Mouse (Mus musculus) frontal cortex, postnatal 25 days (tissue): ENCODE results near the gene Rnaseh1.

ENCODE experiments used
- DNase-seq, 2 experiments: peaks; one replicate each; pipeline ENCODE4 v3.0.0; 2022; ENCODE audit warnings: low spot score in 2 of 2

The Rnaseh1 gene

DNA sequence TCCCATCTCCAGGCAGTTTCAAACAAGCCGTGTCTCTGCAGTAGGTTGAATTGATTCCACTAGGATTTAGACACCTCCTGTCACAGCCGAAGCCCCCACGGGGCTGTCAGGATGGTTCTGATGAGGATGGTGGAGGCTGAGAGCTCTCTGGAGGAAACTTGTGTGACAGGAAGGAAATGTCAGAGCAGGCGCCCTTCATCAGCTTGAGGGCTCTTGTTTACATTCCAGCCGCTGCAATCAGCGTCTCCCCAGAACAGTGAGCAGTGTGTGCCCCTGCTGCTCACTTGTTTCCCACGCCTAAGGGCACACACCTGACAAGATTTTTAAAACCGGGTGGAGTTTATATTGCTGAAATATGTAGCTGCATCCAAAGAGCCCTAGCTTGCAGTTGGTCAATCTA is 17.9 kb downstream of the Rnaseh1 start:
- DNase-seq: no peak

DNA sequence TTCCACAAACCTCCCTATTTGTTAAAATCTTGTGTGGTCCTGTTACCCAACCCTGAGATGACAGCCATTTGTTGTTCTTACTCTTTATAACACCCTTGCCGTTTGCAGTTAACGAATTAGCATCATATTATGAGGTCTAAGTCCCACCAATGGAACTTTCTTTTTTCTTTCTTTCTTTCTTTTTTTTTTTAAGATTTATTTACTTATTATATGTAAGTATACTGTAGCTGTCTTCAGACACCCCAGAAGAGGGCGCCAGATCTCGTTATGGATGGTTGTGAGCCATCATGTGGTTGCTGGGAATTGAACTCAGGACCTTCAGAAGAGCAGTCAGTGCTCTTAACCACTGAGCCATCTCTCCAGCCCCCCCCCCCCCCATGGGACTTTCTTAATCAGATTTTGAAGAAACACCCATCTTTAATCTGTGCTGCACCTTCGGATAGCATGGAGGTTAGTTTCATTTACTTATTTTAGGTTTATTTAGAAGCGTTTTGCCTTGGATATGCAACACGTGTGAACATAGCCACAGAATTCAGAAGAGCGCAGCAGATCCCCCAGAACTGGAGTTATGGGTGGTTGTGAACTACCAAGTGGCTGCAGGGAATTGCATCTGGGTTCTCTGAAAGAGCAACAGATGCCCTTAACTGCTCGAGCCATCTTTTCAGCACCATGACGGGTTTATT is 24.8 kb downstream of the Rnaseh1 start:
- DNase-seq: no peak

DNA sequence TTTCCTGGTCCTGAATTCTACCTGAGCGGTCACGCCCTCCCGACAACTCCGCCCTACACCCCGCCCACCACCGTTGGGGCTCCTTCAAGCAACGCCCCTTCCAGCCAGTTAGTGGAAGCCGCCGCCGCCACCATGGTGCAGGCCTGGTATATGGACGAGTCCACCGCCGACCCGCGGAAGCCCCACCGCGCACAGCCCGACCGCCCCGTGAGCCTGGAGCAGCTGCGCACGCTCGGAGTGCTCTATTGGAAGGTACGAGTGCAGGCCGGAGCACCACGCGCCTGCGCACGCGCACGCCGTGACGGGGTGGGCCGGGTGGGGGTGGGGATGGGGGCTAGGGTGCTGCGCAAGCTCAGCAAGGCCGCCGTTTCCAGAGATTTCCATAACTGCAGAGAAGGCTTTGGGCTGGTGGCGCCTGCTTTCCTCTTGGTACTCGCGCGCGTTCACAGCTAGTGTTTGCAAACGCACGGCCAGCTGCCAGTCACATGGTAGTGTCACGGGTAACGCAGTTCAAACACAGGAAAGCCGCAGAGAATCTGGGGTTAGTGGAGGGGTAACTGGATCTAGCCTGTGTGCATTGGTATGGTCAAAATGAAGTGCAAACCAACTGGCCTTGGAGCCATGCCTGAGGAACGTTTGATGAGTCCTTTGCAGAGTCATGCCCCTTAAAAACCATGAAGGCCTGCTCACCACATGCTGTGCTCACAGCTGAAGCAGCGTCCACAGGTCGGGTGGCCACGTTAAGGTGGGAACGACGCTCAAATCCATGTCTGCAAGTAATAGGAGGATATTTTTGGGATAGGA is 25.9 kb downstream of the Rnaseh1 start, which contains the start of gene Adi1:
TSS of gene Adi1 (plus strand) at position 111 of the 804 bp plus-strand sequence.
- peak; percentile 70 to 78 for DNase-seq

DNA sequence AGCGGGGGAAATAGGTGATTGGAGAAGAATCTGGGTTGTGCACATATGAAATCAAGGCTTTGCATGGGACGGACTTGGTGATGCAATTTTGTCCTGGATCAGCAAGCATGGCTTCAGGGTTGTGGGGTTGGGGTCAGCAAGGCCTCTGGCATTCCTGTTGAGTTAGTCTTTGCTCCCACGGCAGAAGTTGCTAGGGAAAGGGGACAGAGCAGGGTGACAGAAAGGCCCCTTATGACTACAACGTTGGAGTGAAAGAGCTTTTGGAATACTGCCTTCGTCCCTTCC is 26.5 kb downstream of the Rnaseh1 start:
- DNase-seq: no peak

DNA sequence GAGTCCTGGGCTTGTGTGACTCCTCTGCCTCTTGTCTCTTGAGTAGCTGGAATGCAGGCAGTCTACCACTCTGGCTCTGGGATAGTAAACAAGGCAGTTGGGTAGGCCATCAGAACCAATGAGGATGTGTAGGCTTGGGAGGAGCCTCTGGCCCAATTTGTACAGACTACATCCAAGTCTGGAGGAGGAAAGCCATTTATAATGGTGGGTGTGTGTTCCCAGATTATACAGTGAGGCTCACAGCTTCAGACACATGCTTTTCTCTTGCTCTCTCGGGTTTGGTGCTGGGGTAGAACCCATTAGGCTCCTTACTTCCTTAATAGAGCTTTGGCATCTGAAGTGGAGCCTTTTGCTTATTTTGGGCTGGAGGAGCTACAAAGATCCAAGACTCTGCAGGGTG is 35.3 kb downstream of the Rnaseh1 start:
- no peak for DNase-seq

DNA sequence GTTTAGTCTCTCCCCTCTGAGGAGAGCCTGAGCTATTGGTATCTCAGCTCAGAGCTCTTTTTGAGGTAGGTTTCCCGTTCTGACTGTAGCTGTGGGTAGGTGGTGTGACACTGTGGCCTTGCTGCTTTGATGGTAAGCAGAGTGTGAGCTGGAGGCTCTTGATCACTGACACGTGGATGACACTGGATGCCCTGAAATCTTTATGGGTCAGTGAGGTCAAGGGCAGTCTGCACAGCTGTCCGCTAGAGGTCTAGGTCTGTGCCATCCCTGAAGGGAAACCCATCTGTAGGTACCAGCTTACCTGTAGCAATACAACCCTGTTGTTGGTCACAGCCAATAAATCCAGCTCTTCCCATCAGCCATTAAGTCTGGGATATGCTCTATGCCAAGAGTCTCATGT is 36.4 kb downstream of the Rnaseh1 start:
- no peak for DNase-seq

DNA sequence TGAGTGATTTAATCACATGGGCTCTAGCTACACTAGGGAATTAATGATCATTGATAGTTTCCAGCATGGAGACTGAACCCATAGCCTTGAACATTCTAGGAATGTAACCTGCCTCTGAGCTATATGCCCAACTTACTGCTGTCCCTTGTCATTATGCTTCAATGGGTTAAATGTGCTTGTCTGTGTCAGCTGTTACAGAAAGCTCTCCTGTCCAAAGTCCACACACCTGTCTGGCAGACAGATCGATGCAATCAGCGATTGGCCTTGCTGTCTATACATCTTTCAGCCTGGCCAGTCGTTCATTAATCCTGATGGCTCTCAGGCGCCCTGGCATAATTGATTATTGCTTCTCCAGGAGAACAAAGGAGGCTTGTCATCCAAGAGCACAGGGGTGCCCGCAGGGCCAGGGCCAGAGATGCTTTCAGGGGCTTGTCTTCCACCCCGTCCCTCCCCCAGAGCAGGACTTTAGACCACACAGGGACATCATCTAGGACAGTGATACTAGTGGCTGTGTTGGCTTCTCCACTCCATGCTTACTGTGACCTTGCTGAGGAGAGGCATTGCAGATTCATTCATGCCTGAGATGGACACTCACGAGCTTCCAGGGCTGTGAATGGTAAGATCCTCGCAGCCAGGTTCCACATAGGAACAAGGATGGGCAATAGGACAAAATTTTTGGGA is 36.9 kb downstream of the Rnaseh1 start:
- DNase-seq: no peak

DNA sequence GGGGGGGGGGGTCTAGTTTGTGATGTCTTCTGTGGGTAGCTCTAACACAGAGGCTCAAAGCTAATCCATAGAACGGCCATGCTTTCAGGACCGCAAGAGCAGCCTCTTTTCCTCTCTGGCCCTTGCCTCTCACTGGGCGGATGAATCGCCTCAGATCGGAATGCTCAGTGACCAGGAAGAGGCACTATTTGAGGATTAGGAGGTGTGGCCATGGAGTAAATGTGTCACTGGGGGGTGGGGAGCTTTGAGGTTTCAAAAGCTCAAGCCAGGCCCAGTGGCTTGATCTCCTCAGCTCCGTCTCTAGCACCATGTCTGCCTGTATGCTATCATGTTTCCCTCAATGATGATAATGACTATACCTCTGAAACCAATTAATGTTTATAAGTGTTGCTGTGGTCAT is 39.6 kb downstream of the Rnaseh1 start:
- DNase-seq: no peak

DNA sequence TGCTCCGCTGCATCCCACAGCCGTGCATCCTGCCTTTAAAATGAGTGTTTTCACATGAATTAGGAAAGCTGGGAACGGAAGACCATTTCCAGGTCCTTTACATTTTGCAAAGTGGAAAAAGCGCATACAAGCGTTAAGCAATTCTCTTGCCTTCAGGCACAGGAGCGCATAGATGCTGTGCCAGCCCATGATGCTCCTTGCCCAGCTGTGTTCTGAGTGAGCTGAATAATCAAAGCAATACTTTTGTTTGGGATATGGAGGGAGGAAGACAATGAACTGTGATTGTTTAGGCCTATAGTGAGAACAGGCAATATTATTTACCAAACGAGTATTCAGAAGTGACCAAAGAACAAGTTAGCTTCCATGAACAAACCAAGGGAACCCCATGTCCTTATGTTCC is 41.3 kb downstream of the Rnaseh1 start:
- no peak for DNase-seq

DNA sequence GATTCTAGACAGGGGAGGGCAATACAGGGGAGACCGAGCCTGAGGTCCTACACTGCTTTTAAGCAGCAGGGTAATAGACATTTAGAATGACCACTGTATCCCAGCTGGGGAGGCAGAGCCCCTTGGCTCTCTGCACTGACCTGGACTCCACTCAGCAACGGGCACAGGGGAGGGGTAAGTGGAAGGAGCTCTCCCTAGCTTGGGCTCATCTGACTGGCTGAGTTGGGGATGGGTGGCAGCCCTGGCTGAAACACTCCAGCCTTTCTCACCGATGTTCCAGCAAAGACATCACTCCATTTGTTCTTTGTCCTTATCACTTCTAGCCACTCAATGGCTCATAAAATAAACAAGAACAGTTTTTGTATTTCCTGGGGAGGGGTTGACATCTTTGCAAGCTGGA is 44.3 kb downstream of the Rnaseh1 start:
- no peak for DNase-seq

DNA sequence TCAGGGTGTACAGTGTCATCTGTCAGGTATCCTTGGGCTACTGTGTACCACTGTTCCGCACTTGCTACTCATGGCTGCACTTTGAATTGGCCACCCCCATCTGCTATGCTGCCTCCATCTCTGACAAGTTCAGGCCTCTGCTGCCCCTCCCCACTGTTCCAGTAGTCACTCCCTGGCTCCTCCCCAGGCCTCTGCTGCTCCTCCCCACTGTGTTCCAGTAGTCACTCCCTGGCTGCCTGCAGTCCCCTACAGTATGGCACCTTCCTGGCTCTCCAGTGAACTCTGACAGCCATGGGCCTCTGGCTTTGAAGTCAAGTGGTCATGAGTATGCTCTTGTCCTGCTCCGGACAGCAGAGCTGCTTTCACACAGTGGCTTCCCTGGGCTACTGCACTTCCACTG is 44.8 kb downstream of the Rnaseh1 start:
- DNase-seq: no peak

DNA sequence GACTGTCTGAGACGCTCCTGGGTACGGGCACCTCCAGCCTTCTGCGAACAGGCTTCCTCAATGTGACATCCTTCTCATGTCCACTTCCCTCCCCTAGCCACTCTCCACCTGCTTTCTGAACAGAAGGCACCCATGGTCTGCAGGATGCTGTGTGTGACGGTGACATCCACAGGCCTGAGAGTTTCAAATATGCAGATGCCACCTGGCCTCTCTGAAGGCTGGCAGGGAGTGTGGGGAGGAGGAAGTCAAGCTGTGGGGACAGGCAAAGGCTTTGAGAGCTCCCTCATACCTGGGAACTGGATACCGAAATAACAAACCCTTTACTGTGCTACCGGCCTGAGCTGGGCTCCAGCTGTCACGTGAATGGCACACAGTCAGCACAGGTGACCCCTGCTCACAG is 45.4 kb downstream of the Rnaseh1 start:
- DNase-seq: no peak

DNA sequence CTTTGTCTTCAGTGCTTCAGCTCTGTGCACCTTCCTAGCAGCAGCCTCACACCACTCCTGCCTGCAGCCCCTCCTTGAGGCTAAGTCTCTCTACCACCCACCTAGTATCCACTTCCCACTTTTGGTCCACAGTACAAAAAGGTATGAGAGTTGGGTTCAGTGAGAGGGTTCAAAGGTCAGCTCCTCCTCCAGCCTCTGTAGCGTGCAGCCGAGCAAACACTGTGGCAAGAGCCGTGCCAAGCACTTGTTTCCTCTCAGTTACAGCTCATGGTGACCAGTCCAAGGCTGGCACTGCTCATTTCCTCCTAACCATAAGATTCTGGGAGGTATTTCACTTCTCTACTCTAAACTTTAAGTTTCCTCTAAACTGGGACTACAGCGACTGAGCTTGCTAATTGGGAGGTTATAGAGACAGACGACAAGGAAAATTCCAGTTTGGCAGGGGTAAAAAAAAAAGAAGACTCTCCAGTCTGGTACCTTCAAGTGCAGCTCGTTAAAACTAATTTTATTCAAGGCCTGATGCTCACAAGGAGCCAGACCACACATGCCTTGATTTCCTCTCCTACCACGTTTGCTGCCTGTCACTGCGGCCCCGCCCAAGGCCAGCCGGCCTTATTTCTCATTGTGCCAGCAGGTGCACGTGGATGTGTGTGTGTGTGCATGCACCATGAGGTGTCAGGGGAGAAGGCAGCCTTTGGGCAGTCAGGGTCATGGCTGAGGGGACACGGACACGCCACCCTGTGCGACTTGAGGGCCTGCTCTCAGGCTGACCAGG is 48.6 kb downstream of the Rnaseh1 start:
- no peak for DNase-seq

DNA sequence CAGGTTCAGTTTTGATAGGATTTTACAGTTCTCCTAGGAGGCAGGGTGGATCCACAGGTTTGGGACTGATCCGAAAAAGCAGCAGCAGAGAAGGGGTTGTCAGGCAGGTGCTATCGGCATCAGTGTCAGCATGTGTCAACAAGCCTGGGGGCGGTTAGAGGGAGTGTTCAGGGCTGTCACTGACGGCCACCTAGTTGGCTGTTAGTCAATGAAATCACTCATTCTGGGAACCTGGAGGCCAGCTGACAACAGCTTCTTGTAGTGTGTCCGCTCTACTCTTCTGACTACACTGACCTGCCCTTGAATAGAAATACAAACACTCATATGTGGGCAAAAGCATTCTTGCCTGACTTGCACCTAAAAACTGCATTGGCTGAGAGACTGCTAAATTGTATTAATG is 49.7 kb downstream of the Rnaseh1 start:
- DNase-seq: no peak

DNA sequence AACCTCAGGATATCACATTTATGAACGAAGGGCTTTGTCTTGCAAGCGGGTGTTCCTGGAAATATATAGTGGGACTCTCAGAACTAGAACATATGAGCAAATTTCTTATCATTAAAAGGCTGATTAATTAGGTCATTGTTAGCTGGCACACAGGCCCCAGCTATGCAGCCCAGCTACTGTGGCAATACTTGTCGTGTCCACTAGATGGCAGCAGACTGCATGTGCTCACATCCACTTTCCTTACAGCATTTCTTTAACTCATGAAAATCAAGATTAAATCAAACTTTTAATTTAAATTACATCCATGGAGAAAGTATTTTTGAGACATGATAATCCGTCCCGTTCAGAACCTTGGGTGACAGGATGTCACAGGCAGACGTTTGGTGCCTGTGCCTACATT is 50.3 kb downstream of the Rnaseh1 start:
- peak; percentile 72 to 77 for DNase-seq

DNA sequence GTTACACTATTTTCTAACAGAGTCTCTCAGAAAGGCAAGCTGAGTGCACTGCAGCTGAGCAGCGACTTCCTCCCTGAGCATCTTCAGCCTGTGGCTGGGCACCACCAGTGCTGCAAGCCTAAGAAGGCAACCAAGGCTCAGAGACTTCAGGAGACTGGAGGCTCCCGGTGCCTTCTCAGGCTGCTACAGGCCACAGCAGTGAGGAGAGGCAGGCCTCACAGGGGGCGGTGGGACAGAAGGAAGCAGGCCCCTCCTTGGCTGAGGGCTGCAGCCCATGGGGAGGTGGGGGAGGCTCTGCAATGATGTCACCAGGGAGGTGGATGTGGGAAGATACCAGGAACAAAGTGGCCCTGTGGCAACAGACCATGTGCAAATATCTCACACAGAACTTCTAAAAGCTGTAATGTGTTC is 50.7 kb downstream of the Rnaseh1 start:
- DNase-seq: no peak

DNA sequence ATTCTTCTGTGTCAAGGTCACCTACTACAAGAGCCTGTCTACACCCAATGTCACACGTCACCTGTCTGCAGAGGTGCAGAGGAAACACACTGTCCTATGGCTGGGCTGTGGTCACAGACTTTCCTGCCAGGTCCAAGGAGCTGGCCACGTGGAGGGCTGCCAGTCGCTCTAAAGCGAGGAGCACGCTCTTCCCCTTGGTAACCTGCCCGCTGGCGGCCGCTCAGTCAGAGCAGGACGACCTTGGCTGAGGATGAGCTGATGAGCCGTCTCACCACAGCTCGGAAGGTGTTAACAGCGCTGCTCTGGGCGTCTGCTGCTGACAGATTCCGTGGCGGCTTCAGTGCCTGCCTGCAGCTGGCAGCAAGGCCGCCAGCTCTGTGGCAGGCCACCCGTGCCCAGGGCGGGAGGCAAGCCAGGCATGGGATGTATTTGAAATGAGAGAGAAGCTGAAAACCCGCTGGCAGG is 51.2 kb downstream of the Rnaseh1 start:
- peak in 1 of 2 experiments; percentile 46 for DNase-seq

DNA sequence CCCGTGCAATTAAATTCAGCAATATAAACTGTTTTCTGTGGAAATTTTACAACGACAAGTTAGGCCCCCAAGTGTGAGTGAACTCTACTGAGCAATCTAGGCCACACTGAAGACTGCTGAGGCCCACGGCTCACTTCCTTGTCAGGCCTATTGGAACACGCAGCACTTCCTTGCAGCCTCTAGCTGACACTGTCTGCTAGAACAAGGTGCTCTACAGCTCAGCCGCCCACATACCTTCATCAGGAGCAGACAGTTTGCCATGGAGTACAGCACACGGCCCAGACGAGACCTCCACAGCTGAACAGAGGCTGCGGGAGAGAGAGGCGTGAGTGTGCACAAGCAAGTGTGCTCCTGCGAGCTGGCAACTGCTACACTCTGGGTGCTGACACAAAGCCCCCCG is 51.9 kb downstream of the Rnaseh1 start:
- no peak for DNase-seq

DNA sequence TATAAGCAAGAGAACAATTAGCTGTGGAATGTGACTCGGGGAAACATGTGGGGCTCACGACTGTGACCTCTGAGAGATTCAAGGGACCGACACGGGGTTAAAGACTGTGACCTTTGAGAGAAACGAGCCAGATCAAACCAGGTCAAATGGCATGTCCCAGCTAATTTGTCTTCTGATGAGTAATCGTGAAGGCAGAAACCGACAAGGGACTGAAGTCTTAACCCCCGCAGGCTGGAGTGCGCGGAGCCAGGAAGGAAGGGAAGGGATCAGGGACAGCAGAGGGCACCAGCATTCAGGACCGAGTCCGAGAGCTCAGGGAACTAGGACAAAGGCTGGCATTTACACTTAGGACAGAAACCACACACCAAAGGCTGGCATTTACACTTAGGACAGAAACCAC is 55.0 kb downstream of the Rnaseh1 start:
- no peak for DNase-seq

DNA sequence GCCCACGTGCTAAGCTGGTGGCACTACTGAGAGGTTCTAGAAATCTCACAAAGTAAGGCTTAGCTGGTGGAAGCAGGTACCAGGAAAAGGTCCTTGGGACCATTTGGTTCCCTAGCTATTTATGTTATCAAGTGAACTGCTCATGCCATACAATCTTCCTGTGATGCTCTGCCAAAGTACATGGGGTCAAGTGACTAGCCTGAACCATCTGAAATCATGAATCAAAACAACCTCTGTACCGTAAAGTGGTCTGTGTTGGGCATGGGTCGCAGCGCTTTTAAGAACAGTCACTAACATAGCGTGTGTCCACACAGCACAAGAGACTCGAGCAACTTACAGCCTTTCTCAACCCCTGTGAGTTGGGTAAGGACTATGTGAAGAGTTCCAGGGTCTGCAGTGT is 55.8 kb downstream of the Rnaseh1 start:
- DNase-seq: no peak

DNA sequence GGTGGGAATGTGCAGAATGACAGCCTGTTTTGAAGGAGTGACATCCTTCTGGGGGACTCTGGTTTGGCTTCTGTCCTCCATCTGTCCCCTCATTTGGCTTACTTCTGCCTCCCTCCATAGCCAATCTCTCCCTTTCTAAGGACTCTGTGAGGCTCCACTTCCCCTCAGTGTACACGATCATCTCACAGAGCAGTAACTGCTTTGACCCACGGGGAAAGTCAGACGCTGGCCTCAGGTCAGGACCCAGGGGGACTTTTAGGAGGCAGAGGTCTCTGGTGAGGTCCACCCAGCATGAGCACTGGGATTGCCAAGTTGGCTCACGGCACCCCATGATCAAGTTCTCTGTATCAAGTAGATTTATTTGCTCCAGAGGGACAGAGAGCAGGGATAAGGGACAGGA is 58.8 kb downstream of the Rnaseh1 start:
- no peak for DNase-seq
